In genomic region chr9:78527767-78528381, GRCm38 (mm10) we compare ENCODE assay signal across 8 mouse cellular contexts. TPM values are rescaled to one million over a fixed set of nuclear protein-coding genes. Genes with fewer than 3 reads are reported as not detected.
A peak's percentile ranks its signal among the peaks of the same experiment; 100 is the strongest.
DNase-seq lines count a peak whose midpoint lies in the region; TF ChIP-seq lines count a peak whose summit lies in the region.

No protein-coding gene starts in this region.

- DNase-seq in adipocyte (ENCODE audit: low spot score), result peak; percentile 85
- DNase-seq in gastrocnemius, adult 8-10 months (ENCODE audit: low spot score in 2 of 2), result peak; percentile 40 to 51
- DNase-seq in hindlimb bud, embryonic 11.5 days (ENCODE audit: extremely low spot score, low read depth, low spot score), result peak; percentile 73
- peak; percentile 48 to 76 for DNase-seq in left cerebral cortex, adult 8-10 months (ENCODE audit: low spot score in 2 of 2)
- DNase-seq in right cerebral cortex, postnatal 25 days, result peak; percentile 75
- peak; percentile 82 for DNase-seq in yolk sac, embryonic 10.5 days (ENCODE audit: low spot score)

- H3K27ac ChIP-seq in cortical plate, adult 2 months (ENCODE audit: insufficient read depth, low read length), result no peak overlapping the region

- H3K36me3 ChIP-seq in megakaryocyte, embryonic 14.5 days (replicated peaks; ENCODE audit: low read length), result no peaks in the 10 kb centered on the region

- peaks cover 3% of the 10 kb centered on the region; the same call in 1 of the 2 replicates for H3K9me3 ChIP-seq in megakaryocyte, embryonic 14.5 days

- TF ChIP-seq POLR2A in cortical plate, adult 2 months (IDR thresholded peaks at IDR 0.05; ENCODE audit: extremely low read depth, insufficient read depth, low read length), result no peak

- no peaks in the 10 kb centered on the region for H3K4me1 ChIP-seq in cortical plate, adult 2 months (ENCODE audit: control insufficient read depth, insufficient read depth, low read length)
- peaks cover 28% of the 10 kb centered on the region for H3K4me1 ChIP-seq in megakaryocyte, embryonic 14.5 days

- peak; percentile 85 for TF ChIP-seq CTCF in cortical plate, adult 2 months (IDR thresholded peaks at IDR 0.05; ENCODE audit: extremely low read depth, insufficient read depth, low read length)

- H3K27me3 ChIP-seq in megakaryocyte, embryonic 14.5 days (replicated peaks), result peaks cover 13% of the 10 kb centered on the region

- H3K4me3 ChIP-seq in cortical plate, adult 2 months (ENCODE audit: insufficient read depth, low read length), result peak overlapping the region; percentile 8; the same call in 1 of the 2 replicates
- H3K4me3 ChIP-seq in megakaryocyte, embryonic 14.5 days (replicated peaks), result peak overlapping the region; percentile 89

RNA-seq across cellular contexts. Expression of gene Eef1a1, which starts 38.9 kb away (rescaled TPM):
- 3,308 and 3,313 TPM in 2 replicates for polyA plus RNA-seq in cortical plate, adult 2 months (2012; rRNA removed)
- total RNA-seq in gastrocnemius, adult 8-10 months (2022), result 100 to 1,000 TPM; 235 to 456 (median 334) TPM
- total RNA-seq in left cerebral cortex, adult 8-10 months (2022), result 1,000 to 10,000 TPM; 2,343 to 2,844 (median 2,594) TPM
- polyA plus RNA-seq in megakaryocyte, embryonic 14.5 days (2012; ENCODE audit: insufficient read depth, low replicate concordance), result 154 and 597 TPM in 2 replicates

RNA-seq across cellular contexts. Expression of gene Slc17a5, which starts 60.0 kb away (rescaled TPM):
- 17.4 and 18.1 TPM in 2 replicates for polyA plus RNA-seq in cortical plate, adult 2 months (2012; rRNA removed)
- 1 to 10 TPM; 2.2 to 2.8 (median 2.7) TPM for total RNA-seq in gastrocnemius, adult 8-10 months (2022)
- 10 to 100 TPM; 17.2 to 20.3 (median 19.2) TPM for total RNA-seq in left cerebral cortex, adult 8-10 months (2022)
- 2.9 TPM in 1 of 2 replicates, not detected in the other for polyA plus RNA-seq in megakaryocyte, embryonic 14.5 days (2012; ENCODE audit: insufficient read depth, low replicate concordance)

Comparison
In these comparisons a context has a peak if more than half of its experiments do, and no peak if none do; other contexts are left out.
1. RNA of gene Eef1a1, which starts 38.9 kb away (total RNA-seq): 2,343 to 2,844 TPM in left cerebral cortex, adult 8-10 months; 235 to 456 TPM in gastrocnemius, adult 8-10 months; every median in the first group is over 4 times any median in the second.
2. RNA of gene Slc17a5, which starts 60.0 kb away (total RNA-seq): 17.2 to 20.3 TPM in left cerebral cortex, adult 8-10 months; 2.2 to 2.8 TPM in gastrocnemius, adult 8-10 months; every median in the first group is over 4 times any median in the second.
3. Peak in every context shown above with its lines, with median percentiles within 50 percentile points of each other: DNase-seq.